Mouse (Mus musculus) bone marrow macrophage, adult 2 months (primary cell): Measurements from ENCODE around the gene Iah1. TPM values are rescaled to one million over a fixed set of nuclear protein-coding genes. Genes with fewer than 3 reads are reported as not detected.

Experiments
- H3K27ac ChIP-seq: 2 replicates; pipeline ENCODE4 v1.5.1; 2012; ENCODE audit warnings: low read depth, low read length; ENCODE audit not compliant: insufficient read depth
- H3K4me1 ChIP-seq: 2 replicates; pipeline ENCODE4 v1.6.1; 2012; ENCODE audit warnings: low read length; ENCODE audit not compliant: control insufficient read depth, insufficient read depth
- H3K4me3 ChIP-seq: 2 replicates; pipeline ENCODE4 v1.5.1; 2012; ENCODE audit warnings: mild to moderate bottlenecking, low read length, moderate library complexity; ENCODE audit not compliant: insufficient read depth
- CTCF ChIP-seq: IDR thresholded peaks from 2 replicates; pipeline ENCODE4 v1.5.1; 2012; ENCODE audit warnings: low read depth, mild to moderate bottlenecking, low read length, moderate library complexity
- POLR2A ChIP-seq: IDR thresholded peaks from 2 replicates; pipeline ENCODE4 v1.6.1; 2012; ENCODE audit warnings: mild to moderate bottlenecking, low read depth, low read length, borderline replicate concordance
- polyA plus RNA-seq: library from polyadenylated mRNA; stranded (reverse); fragments of >200 nt; gene quantifications from 2 replicates; pipeline ENCODE4 v1.2.4, GENCODE M21; 2012; ENCODE audit not compliant: missing spikeins, insufficient read depth, insufficient read length

The Iah1 gene
- polyA plus RNA-seq, 1 experiment, result 49.5 TPM

DNA sequence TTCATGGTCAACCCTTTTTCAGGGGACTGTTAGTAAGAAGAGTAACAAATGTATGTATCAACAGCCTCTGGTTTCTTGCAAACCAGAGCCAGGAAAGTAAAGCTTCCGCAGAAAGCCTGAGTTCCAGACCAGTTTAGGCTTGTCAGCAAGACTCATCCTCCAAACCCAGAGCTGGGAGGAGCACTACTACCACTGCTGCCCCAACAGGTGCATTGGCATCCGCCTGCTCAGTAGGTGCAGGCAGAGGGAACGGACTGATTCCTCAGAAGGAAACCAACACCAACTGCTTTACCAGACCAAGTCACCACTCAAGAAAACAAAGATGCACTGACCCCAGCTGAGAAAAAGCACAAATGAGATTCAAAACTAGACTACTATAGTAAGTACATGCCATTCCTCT is 47.0 kb downstream of the Iah1 start:
- Histone ChIP-seq H3K27ac (no peak overlapping the region), H3K4me3 (no peak overlapping the region), H3K4me1 (peaks cover 29% of the 10 kb centered on the region)
- no peak for TF ChIP-seq CTCF
- TF ChIP-seq POLR2A, result no peak

- Histone ChIP-seq H3K4me3 (no peak overlapping the region), H3K27ac (no peak overlapping the region), H3K4me1 (peaks cover 39% of the 10 kb centered on the region)
- TF ChIP-seq POLR2A, result no peak
- no peak for TF ChIP-seq CTCF
These were observed 48.6 kb downstream of the Iah1 start for GRCm38 (mm10) chr12:21364624-21365435.

GRCm38 (mm10) chr12:21368376-21369086 is 52.3 kb downstream of the Iah1 start:
- peaks cover 40% of the 10 kb centered on the region for H3K4me1 ChIP-seq
- peak overlapping the region; percentile 96 for H3K27ac ChIP-seq
- peak overlapping the region; percentile 36 for H3K4me3 ChIP-seq
- TF ChIP-seq CTCF, result no peak
- no peak for TF ChIP-seq POLR2A

GRCm38 (mm10) chr12:21369087-21369410 is 52.9 kb downstream of the Iah1 start:
- peak overlapping the region; percentile 96 for H3K27ac ChIP-seq

DNA sequence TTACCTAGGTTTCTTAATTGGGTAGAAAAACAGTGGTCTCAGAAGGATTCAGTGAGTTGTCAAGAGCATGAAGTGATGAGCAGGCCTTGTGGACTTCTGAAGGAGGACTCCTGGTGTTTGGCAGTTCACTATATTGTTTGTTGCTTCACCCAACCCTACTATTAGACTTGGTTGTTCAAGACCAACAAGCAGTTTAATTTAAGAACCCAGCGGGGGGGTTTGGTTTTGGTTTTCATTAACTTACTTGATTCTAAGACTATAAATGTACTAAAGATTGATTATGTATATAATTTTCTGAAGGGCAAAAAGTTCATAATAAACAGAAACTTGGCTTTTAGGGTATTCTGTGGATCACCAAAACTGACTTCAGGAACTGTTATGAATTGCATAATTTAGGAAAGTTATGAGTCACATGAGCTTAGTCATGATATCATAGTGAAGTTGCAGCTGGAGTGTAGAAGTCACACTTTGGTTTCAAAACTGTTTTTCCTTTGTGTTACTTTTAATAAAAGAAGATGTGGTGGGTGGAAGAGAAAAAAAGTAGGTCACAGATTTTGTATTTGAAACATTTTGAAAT is 53.9 kb downstream of the Iah1 start:
- peak overlapping the region; percentile 96 for H3K27ac ChIP-seq
- TF ChIP-seq CTCF (no peak), POLR2A (no peak)
- H3K4me3 ChIP-seq, result peak overlapping the region; percentile 36

More at GRCm38 (mm10) chr12:21369087-21369410, 52.9 kb downstream of the Iah1 start:
- H3K4me1 ChIP-seq, result peaks cover 40% of the 10 kb centered on the region
- TF ChIP-seq CTCF (no peak), POLR2A (no peak)
- H3K4me3 ChIP-seq, result peak overlapping the region; percentile 8

GRCm38 (mm10) chr12:21373100-21373819 is 57.1 kb downstream of the Iah1 start, which contains the start of gene Adam17:
Gene Adam17, minus strand, starts transcription at chr12:21373632.
- H3K4me1 ChIP-seq, result peaks cover 21% of the 10 kb centered on the region
- 0 out of 2 replicates have a peak, but pooled peaks have one; percentile 48 for TF ChIP-seq POLR2A
- no peak for TF ChIP-seq CTCF
- H3K4me3 ChIP-seq, result peak within 1 kb of the TSS; percentile 91
- H3K27ac ChIP-seq, result peak within 1 kb of the TSS; percentile 93

More for the DNA sequence above, 53.9 kb downstream of the Iah1 start:
- H3K4me1 ChIP-seq, result peaks cover 39% of the 10 kb centered on the region

Other genes with a start within 250 kb of the Iah1 start
- gene Cpsf3, start 31.0 kb upstream of the Iah1 start, polyA plus RNA-seq, result 70.0 and 77.2 TPM in 2 replicates
- gene Itgb1bp1, start 30.1 kb upstream of the Iah1 start, polyA plus RNA-seq, result 39.4 and 46.2 TPM in 2 replicates
- 225 and 233 TPM in 2 replicates for gene Adam17, start 57.2 kb downstream of the Iah1 start, polyA plus RNA-seq
- gene Ywhaq, start 101.2 kb downstream of the Iah1 start, polyA plus RNA-seq, result 141 and 146 TPM in 2 replicates